Mouse (Mus musculus) bone marrow, adult 2 months (tissue): ENCODE measurements around the gene Rph3al. TPM values are rescaled to one million over a fixed set of nuclear protein-coding genes. Genes with fewer than 3 reads are reported as not detected.

Source experiments
- H3K27ac ChIP-seq: fragments of 200-500 bp; 2 replicates; pipeline ENCODE4 v1.5.1; 2012; ENCODE audit warnings: low read depth, mild to moderate bottlenecking, control low read depth, inconsistent platforms, low read length; ENCODE audit not compliant: control insufficient read depth, poor library complexity, insufficient read depth
- H3K4me1 ChIP-seq: fragments of 200-500 bp; 2 replicates; pipeline ENCODE4 v1.6.1; 2011; ENCODE audit warnings: low read length; ENCODE audit not compliant: control insufficient read depth, insufficient read depth
- H3K4me3 ChIP-seq: fragments of 200-500 bp; replicated peaks from 2 replicates; pipeline ENCODE3; 2011; ENCODE audit warnings: mild to moderate bottlenecking, low read depth, low read length, control low read depth; ENCODE audit not compliant: control insufficient read depth
- CTCF ChIP-seq: fragments of 200-500 bp; IDR thresholded peaks from 2 replicates; pipeline ENCODE4 v1.5.1; 2011; ENCODE audit warnings: low read length, control low read depth; ENCODE audit not compliant: control insufficient read depth, insufficient read depth
- POLR2A ChIP-seq: fragments of 200-500 bp; IDR thresholded peaks from 2 replicates; pipeline ENCODE4 v1.6.1; 2011; ENCODE audit warnings: low read depth, mild to moderate bottlenecking, control low read depth, low read length, borderline replicate concordance; ENCODE audit not compliant: control insufficient read depth
- WGBS: fragments of 180-500 bp; shearing (Covaris S2); methylation state at CpG from one replicate; pipeline ENCODE4 v1.1.7; 2018; 5-methylcytosine and 5-hydroxymethylcytosine counted together
- polyA plus RNA-seq: library from polyadenylated mRNA; stranded (reverse); fragments of >200 nt; gene quantifications from 2 replicates; pipeline ENCODE4 v1.2.4, GENCODE M21; 2011; ENCODE audit warnings: low replicate concordance; ENCODE audit not compliant: missing spikeins, insufficient read depth, insufficient read length

Gene Rph3al
- polyA plus RNA-seq, 1 experiment: 5.0 TPM

GRCm38 (mm10) chr11:75945805-75946450 is 7.7 kb upstream of the Rph3al start:
- Histone ChIP-seq H3K4me1 (no peaks in the 10 kb centered on the region), H3K4me3 (no peak overlapping the region), H3K27ac (peak overlapping the region; percentile 23)
- WGBS: 25% methylated on average over 9 of the region's 9 CpGs
- no peak for TF ChIP-seq POLR2A
- TF ChIP-seq CTCF: no peak

GRCm38 (mm10) chr11:75937370-75937871 is 808 bp downstream of the Rph3al start:
- H3K4me3 ChIP-seq: no peak overlapping the region
- no peak overlapping the region for H3K27ac ChIP-seq
- 38% methylated on average over 6 of the region's 6 CpGs for WGBS
- H3K4me1 ChIP-seq: peaks cover 4% of the 10 kb centered on the region; the same call in 1 of the 2 replicates
- TF ChIP-seq CTCF (no peak), POLR2A (no peak)

- H3K4me1 ChIP-seq: peaks cover 4% of the 10 kb centered on the region; the same call in 1 of the 2 replicates
- 10% methylated on average over 7 of the region's 7 CpGs for WGBS
- H3K27ac ChIP-seq: peak overlapping the region; percentile 4; the same call in 1 of the 2 replicates
Observed at GRCm38 (mm10) chr11:75935819-75936430, 2.3 kb downstream of the Rph3al start.

GRCm38 (mm10) chr11:75934425-75934824 is 3.8 kb downstream of the Rph3al start:
- TF ChIP-seq CTCF: no peak
- TF ChIP-seq POLR2A: no peak
- Histone ChIP-seq H3K4me1 (peaks cover 4% of the 10 kb centered on the region; the same call in 1 of the 2 replicates), H3K4me3 (no peak overlapping the region), H3K27ac (no peak overlapping the region)
- WGBS: 81% methylated on average over 6 of the region's 6 CpGs

More at GRCm38 (mm10) chr11:75935819-75936430, 2.3 kb downstream of the Rph3al start:
- no peak for TF ChIP-seq POLR2A
- TF ChIP-seq CTCF: no peak
- H3K4me3 ChIP-seq: no peak overlapping the region

GRCm38 (mm10) chr11:75933371-75933770 is 4.9 kb downstream of the Rph3al start:
- 89% methylated on average over 5 of the region's 5 CpGs for WGBS
- Histone ChIP-seq H3K27ac (no peak overlapping the region), H3K4me3 (no peak overlapping the region), H3K4me1 (peaks cover 4% of the 10 kb centered on the region; the same call in 1 of the 2 replicates)
- TF ChIP-seq POLR2A (no peak), CTCF (no peak)

GRCm38 (mm10) chr11:75930911-75931678 is 7.1 kb downstream of the Rph3al start:
- WGBS: 68% methylated on average over 11 of the region's 11 CpGs
- peaks cover 3% of the 10 kb centered on the region; the same call in 1 of the 2 replicates for H3K4me1 ChIP-seq
- no peak for TF ChIP-seq CTCF
- TF ChIP-seq POLR2A: no peak
- no peak overlapping the region for H3K4me3 ChIP-seq
- no peak overlapping the region for H3K27ac ChIP-seq

- no peak overlapping the region for H3K4me3 ChIP-seq
- no peaks in the 10 kb centered on the region; the same call in 1 of the 2 replicates for H3K4me1 ChIP-seq
- 73% methylated on average over 9 of the region's 9 CpGs for WGBS
- H3K27ac ChIP-seq: no peak overlapping the region
- TF ChIP-seq POLR2A (no peak), CTCF (no peak)
Observed at GRCm38 (mm10) chr11:75930208-75930607, 8.0 kb downstream of the Rph3al start.

GRCm38 (mm10) chr11:75927881-75928280 is 10.3 kb downstream of the Rph3al start:
- peak overlapping the region; percentile 67 for H3K27ac ChIP-seq
- no peak overlapping the region for H3K4me3 ChIP-seq
- H3K4me1 ChIP-seq: no peaks in the 10 kb centered on the region; the same call in 1 of the 2 replicates
- WGBS: 86% methylated on average over 2 of the region's 2 CpGs
- no peak for TF ChIP-seq CTCF
- no peak for TF ChIP-seq POLR2A
